Mouse (Mus musculus) embryonic facial prominence, embryonic 14.5 days (tissue): ENCODE measurements around the gene Hoxc11. TPM values are rescaled to one million over a fixed set of nuclear protein-coding genes. Genes with fewer than 3 reads are reported as not detected.

ENCODE experiments used
- ATAC-seq: fragments of 200-750 bp; cut with Nextera tagmentation; 2 replicates; pipeline ENCODE4 v1.8.0; 2017; ENCODE audit warnings: low read depth, moderate number of reproducible peaks, moderate TSS enrichment
- DNase-seq: peaks from one replicate; pipeline ENCODE4 v3.0.0-alpha.2; 2015; ENCODE audit warnings: low spot score
- H3K27ac ChIP-seq: fragments of 300-500 bp; sonication (generic); replicated peaks from 2 replicates; pipeline ENCODE4 v1.5.1; 2014; ENCODE audit warnings: low read depth, mild to moderate bottlenecking, low read length, moderate library complexity
- H3K27me3 ChIP-seq: fragments of 300-500 bp; sonication (generic); replicated peaks from 2 replicates; pipeline ENCODE4 v1.6.1; 2014; ENCODE audit warnings: low read length; ENCODE audit not compliant: control insufficient read depth, insufficient read depth
- H3K36me3 ChIP-seq: fragments of 300-500 bp; sonication (generic); 2 replicates; pipeline ENCODE4 v1.6.1; 2014; ENCODE audit warnings: low read length, mixed read lengths; ENCODE audit not compliant: control insufficient read depth, insufficient read depth
- H3K4me1 ChIP-seq: fragments of 300-500 bp; sonication (generic); 2 replicates; pipeline ENCODE4 v1.6.1; 2014; ENCODE audit warnings: antibody characterized with exemption, low read length; ENCODE audit not compliant: control insufficient read depth, insufficient read depth
- H3K4me2 ChIP-seq: fragments of 300-500 bp; sonication (generic); 2 replicates; pipeline ENCODE4 v1.6.1; 2014; ENCODE audit warnings: low read depth, mild to moderate bottlenecking, low read length, moderate library complexity, mixed read lengths
- H3K4me3 ChIP-seq: fragments of 300-500 bp; sonication (generic); 2 replicates; pipeline ENCODE4 v1.5.1; 2014; ENCODE audit warnings: low read depth, mild to moderate bottlenecking, low read length
- H3K9ac ChIP-seq: fragments of 300-500 bp; sonication (generic); 2 replicates; pipeline ENCODE4 v1.6.1; 2014; ENCODE audit warnings: low read depth, mild to moderate bottlenecking, low read length, moderate library complexity, mixed read lengths
- H3K9me3 ChIP-seq: fragments of 300-500 bp; sonication (generic); 2 replicates; pipeline ENCODE4 v1.6.1; 2016; ENCODE audit warnings: low read length; ENCODE audit not compliant: control insufficient read depth
- WGBS: fragments of 180-500 bp; shearing (Covaris S2); extraction: QIAGEN DNeasy Blood & Tissue Kit; methylation state at CpG from one replicate; pipeline ENCODE4 v1.1.7; 2014; 5-methylcytosine and 5-hydroxymethylcytosine counted together
- polyA plus RNA-seq: library from polyadenylated mRNA; unstranded; fragments of >200 nt; fragmentation: Nextera tagmentation; extraction: Ambion mirVana; gene quantifications from 2 replicates; pipeline ENCODE4 v1.2.1, GENCODE M21; 2014

Gene Hoxc11
- polyA plus RNA-seq, 1 experiment from 2014 or later = not detected

- WGBS = 2% methylated on average over 12 of the region's 12 CpGs
These were observed 19.8 kb upstream of the Hoxc11 start for GRCm38 (mm10) chr15:102934438-102934837.

GRCm38 (mm10) chr15:102934897-102935296 is 19.3 kb upstream of the Hoxc11 start:
- Histone ChIP-seq H3K4me1 (no peaks in the 10 kb centered on the region), H3K4me3 (no peak overlapping the region; the same call in 1 of the 2 replicates), H3K27ac (no peak overlapping the region), H3K9ac (no peak overlapping the region), H3K36me3 (no peaks in the 10 kb centered on the region), H3K4me2 (peak overlapping the region; percentile 29; the same call in 1 of the 2 replicates), H3K27me3 (peaks cover 100% of the 10 kb centered on the region), H3K9me3 (no peaks in the 10 kb centered on the region)
- DNase-seq (peak; percentile 14), ATAC-seq (no peak)
- under 1% methylated on average over 26 of the region's 27 CpGs for WGBS

More at GRCm38 (mm10) chr15:102934438-102934837, 19.8 kb upstream of the Hoxc11 start:
- peaks cover 100% of the 10 kb centered on the region for H3K27me3 ChIP-seq
- no peaks in the 10 kb centered on the region for H3K4me1 ChIP-seq
- no peak overlapping the region for H3K4me3 ChIP-seq
- no peak for ATAC-seq
- H3K36me3 ChIP-seq = no peaks in the 10 kb centered on the region
- H3K27ac ChIP-seq = no peak overlapping the region
- no peaks in the 10 kb centered on the region for H3K9me3 ChIP-seq
- no peak overlapping the region for H3K9ac ChIP-seq
- no peak for DNase-seq
- no peak overlapping the region for H3K4me2 ChIP-seq

- H3K4me2 ChIP-seq = no peak within 1 kb of the TSS
- no peaks in the 10 kb centered on the region for H3K9me3 ChIP-seq
These were observed 17.8 kb upstream of the Hoxc11 start, which contains the start of gene Hoxc12 for GRCm38 (mm10) chr15:102936279-102936972. Hoxc12 (plus strand) TSS chr15:102936757.

GRCm38 (mm10) chr15:102937036-102937666 is 17.1 kb upstream of the Hoxc11 start:
- H3K9me3 ChIP-seq = no peaks in the 10 kb centered on the region
- ATAC-seq = no peak
- H3K36me3 ChIP-seq = no peaks in the 10 kb centered on the region
- WGBS = 1% methylated on average over 35 of the region's 50 CpGs
- no peaks in the 10 kb centered on the region for H3K4me1 ChIP-seq
- no peak overlapping the region for H3K4me3 ChIP-seq
- no peak overlapping the region for H3K4me2 ChIP-seq
- H3K27ac ChIP-seq = no peak overlapping the region
- H3K27me3 ChIP-seq = peaks cover 100% of the 10 kb centered on the region
- no peak for DNase-seq
- no peak overlapping the region for H3K9ac ChIP-seq

More at GRCm38 (mm10) chr15:102936279-102936972, 17.8 kb upstream of the Hoxc11 start, which contains the start of gene Hoxc12:
- H3K36me3 ChIP-seq = no peaks in the 10 kb centered on the region
- no peak for ATAC-seq
- WGBS = under 1% methylated on average over 26 of the region's 31 CpGs
- no peak within 1 kb of the TSS for H3K4me3 ChIP-seq
- peaks cover 100% of the 10 kb centered on the region for H3K27me3 ChIP-seq
- no peak within 1 kb of the TSS for H3K9ac ChIP-seq
- no peak for DNase-seq
- no peaks in the 10 kb centered on the region for H3K4me1 ChIP-seq
- no peak within 1 kb of the TSS for H3K27ac ChIP-seq

GRCm38 (mm10) chr15:102939256-102940155 is 14.7 kb upstream of the Hoxc11 start:
- DNase-seq (no peak), ATAC-seq (no peak)
- H3K36me3 ChIP-seq = no peaks in the 10 kb centered on the region
- no peak overlapping the region for H3K27ac ChIP-seq
- no peak overlapping the region for H3K4me3 ChIP-seq
- H3K4me2 ChIP-seq = no peak overlapping the region
- H3K9me3 ChIP-seq = no peaks in the 10 kb centered on the region
- H3K9ac ChIP-seq = no peak overlapping the region
- under 1% methylated on average over 17 of the region's 34 CpGs for whole genome bisulfite sequencing
- H3K27me3 ChIP-seq = peaks cover 100% of the 10 kb centered on the region
- no peaks in the 10 kb centered on the region for H3K4me1 ChIP-seq

- DNase-seq (no peak), ATAC-seq (no peak)
- no peak overlapping the region for H3K4me3 ChIP-seq
- WGBS = under 1% methylated on average over 40 of the region's 53 CpGs
- H3K27ac ChIP-seq = no peak overlapping the region
- H3K4me2 ChIP-seq = peak overlapping the region; percentile 26; the same call in 1 of the 2 replicates
- H3K9me3 ChIP-seq = no peaks in the 10 kb centered on the region
- H3K36me3 ChIP-seq = no peaks in the 10 kb centered on the region
- H3K27me3 ChIP-seq = peaks cover 100% of the 10 kb centered on the region
- H3K9ac ChIP-seq = no peak overlapping the region
- no peaks in the 10 kb centered on the region for H3K4me1 ChIP-seq
These were observed 11.3 kb upstream of the Hoxc11 start for GRCm38 (mm10) chr15:102942739-102943467.

- peaks cover 100% of the 10 kb centered on the region for H3K27me3 ChIP-seq
- no peak overlapping the region for H3K27ac ChIP-seq
- no peaks in the 10 kb centered on the region for H3K9me3 ChIP-seq
- H3K4me1 ChIP-seq = no peaks in the 10 kb centered on the region
- H3K9ac ChIP-seq = no peak overlapping the region
- no peak overlapping the region for H3K4me2 ChIP-seq
- ATAC-seq (no peak), DNase-seq (no peak)
- H3K4me3 ChIP-seq = no peak overlapping the region
- 4% methylated on average over 5 of the region's 5 CpGs for whole genome bisulfite sequencing
- no peaks in the 10 kb centered on the region for H3K36me3 ChIP-seq
These were observed 10.8 kb upstream of the Hoxc11 start for GRCm38 (mm10) chr15:102943468-102943813.
